In the genomic region with DNA sequence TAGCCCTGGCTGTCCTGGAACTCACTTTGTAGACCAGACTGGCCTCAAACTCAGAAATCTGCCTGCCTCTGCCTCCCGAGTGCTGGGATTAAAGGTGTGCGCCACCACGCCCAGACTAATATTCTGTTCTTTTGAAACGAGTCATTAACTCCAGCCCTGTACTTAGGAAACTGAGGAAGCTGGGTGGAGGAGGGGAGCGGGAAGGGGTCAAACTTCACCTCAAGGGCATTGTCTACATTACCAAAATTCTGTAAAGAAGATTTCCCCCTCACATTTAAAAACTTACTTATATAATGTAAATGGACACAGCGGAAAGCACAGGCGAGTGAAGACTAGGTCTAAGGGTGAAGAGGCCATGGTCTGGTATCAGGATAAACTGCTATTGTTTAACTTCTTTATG, we compare ENCODE assay signal across 25 mouse cellular contexts. TPM values are rescaled to one million over a fixed set of nuclear protein-coding genes. Genes with fewer than 3 reads are reported as not detected.
A peak's percentile ranks its signal among the peaks of the same experiment; 100 is the strongest.
DNase-seq lines count a peak whose midpoint lies in the region; ATAC-seq and TF ChIP-seq lines count a peak whose summit lies in the region.
"Had no signal": no experiment of that assay in that cellular context is flagged by ENCODE, and none has a peak within 500 bp of the region (broad histone marks: within the 10 kb centered on the region; RNA-seq: fewer than 3 reads in every experiment).

No protein-coding gene starts in this region.

- in situ Hi-C loops in ES-E14 (cut with MboI; ENCODE audit: low sequenced_read_pairs in 2 of 2, unreplicated experiment in 2 of 2) = no loop called here

- H3K9ac ChIP-seq in kidney, postnatal 0 days (ENCODE audit: low read depth, low read length) = no peak overlapping the region
- H3K9ac ChIP-seq in lung, embryonic 15.5 days = no peak overlapping the region
- H3K9ac ChIP-seq in ES-E14 (ENCODE audit: insufficient read depth, low read depth, low read length, poor library complexity, severe bottlenecking) = no peak overlapping the region
- H3K9ac ChIP-seq: embryonic facial prominence, embryonic 15.5 days; heart, embryonic 12.5 days; hindbrain, embryonic 15.5 days had no signal

- H3K36me3 ChIP-seq in kidney, postnatal 0 days (ENCODE audit: insufficient read depth, low read length) = no peaks in the 10 kb centered on the region
- no peaks in the 10 kb centered on the region for H3K36me3 ChIP-seq in lung, embryonic 15.5 days
- H3K36me3 ChIP-seq in ES-E14 (ENCODE audit: control insufficient read depth, insufficient read depth, low read length, poor library complexity, severe bottlenecking) = no peaks in the 10 kb centered on the region
- H3K36me3 ChIP-seq: embryonic facial prominence, embryonic 15.5 days; forebrain, embryonic 10.5 days; heart, embryonic 12.5 days; hindbrain, embryonic 15.5 days had no signal

- WGBS in kidney, postnatal 0 days = 87% methylated on average over 7 of the region's 7 CpGs
- WGBS in lung, embryonic 15.5 days = 80% methylated on average over 7 of the region's 7 CpGs

- no peaks in the 10 kb centered on the region for H3K27me3 ChIP-seq in kidney, postnatal 0 days (ENCODE audit: insufficient read depth, low read length)
- no peaks in the 10 kb centered on the region for H3K27me3 ChIP-seq in lung, embryonic 15.5 days
- H3K27me3 ChIP-seq: embryonic facial prominence, embryonic 15.5 days; heart, embryonic 12.5 days; hindbrain, embryonic 15.5 days had no signal

- no peak overlapping the region for H3K4me2 ChIP-seq in kidney, postnatal 0 days (ENCODE audit: low read length)
- H3K4me2 ChIP-seq in lung, embryonic 15.5 days = no peak overlapping the region
- H3K4me2 ChIP-seq: embryonic facial prominence, embryonic 15.5 days; hindbrain, embryonic 15.5 days had no signal

- no peaks in the 10 kb centered on the region for H3K9me3 ChIP-seq in kidney, postnatal 0 days (replicated peaks; ENCODE audit: low read length)
- no peaks in the 10 kb centered on the region for H3K9me3 ChIP-seq in lung, embryonic 15.5 days
- H3K9me3 ChIP-seq in ES-E14 (ENCODE audit: control insufficient read depth, insufficient read depth, low read depth, low read length) = no peaks in the 10 kb centered on the region
- H3K9me3 ChIP-seq: embryonic facial prominence, embryonic 15.5 days; forebrain, embryonic 10.5 days; heart, embryonic 12.5 days; hindbrain, embryonic 15.5 days had no signal

- H3K4me3 ChIP-seq in kidney, postnatal 0 days (replicated peaks; ENCODE audit: low read depth, low read length) = no peak overlapping the region
- H3K4me3 ChIP-seq in lung, embryonic 15.5 days = no peak overlapping the region
- H3K4me3 ChIP-seq in ES-E14 (ENCODE audit: insufficient read depth in 1 of 2, low read depth in 1 of 2, low read length in 2 of 2, poor library complexity in 1 of 2, severe bottlenecking in 1 of 2) = no peak overlapping the region
- H3K4me3 ChIP-seq: embryonic facial prominence, embryonic 15.5 days; erythroblast, embryonic 14.5 days; forebrain, embryonic 10.5 days; heart, adult 2 months; heart, embryonic 12.5 days; hindbrain, embryonic 15.5 days had no signal

- H3K27ac ChIP-seq in kidney, postnatal 0 days = peak overlapping the region; percentile 54; the same call in 1 of the 2 replicates
- H3K27ac ChIP-seq in lung, embryonic 15.5 days = peak overlapping the region; percentile 67; the same call in 1 of the 2 replicates
- peak overlapping the region; percentile 68; the same call in 1 of the 2 replicates for H3K27ac ChIP-seq in ES-E14 (ENCODE audit: insufficient read depth, low read depth, low read length, poor library complexity, severe bottlenecking)
- H3K27ac ChIP-seq: embryonic facial prominence, embryonic 15.5 days; forebrain, embryonic 10.5 days; hindbrain, embryonic 15.5 days had no signal

- DNase-seq in kidney, postnatal 0 days (ENCODE audit: low spot score) = no peak
- DNase-seq in kidney, postnatal 36 days = no peak
- no peak for DNase-seq in lung, postnatal 14 days
- DNase-seq in ES-E14 (ENCODE audit: low read depth, low spot score) = no peak
- DNase-seq in heart, adult 11 months = no peak
- DNase-seq: adrenal gland, adult 8-10 months; cerebellum, adult 11 months; cerebellum, adult 8-10 months; cerebellum, postnatal 14 days; embryo, embryonic 11 days; gastrocnemius, adult 2 months; gastrocnemius, postnatal 36 days; heart, postnatal 36 days had no signal

- TF ChIP-seq CTCF in kidney, postnatal 0 days (IDR thresholded peaks at IDR 0.05; ENCODE audit: low read depth) = no peak

- no peak for ATAC-seq in kidney, postnatal 0 days (replicated peaks; ENCODE audit: low FRiP score, low read depth)
- no peak for ATAC-seq in lung, embryonic 15.5 days (ENCODE audit: borderline replicate concordance, extremely low read depth, low FRiP score, low TSS enrichment)
- ATAC-seq: forebrain, embryonic 14.5 days had no signal

- H3K4me1 ChIP-seq in kidney, postnatal 0 days (replicated peaks; ENCODE audit: insufficient read depth, low read length) = no peaks in the 10 kb centered on the region
- H3K4me1 ChIP-seq in lung, embryonic 15.5 days = peaks cover 4% of the 10 kb centered on the region; the same call in 1 of the 2 replicates
- peaks cover 2 to 13% of the 10 kb centered on the region in 2 experiments; a peak in 3 of 4 replicates for H3K4me1 ChIP-seq in ES-E14 (ENCODE audit: control insufficient read depth in 2 of 2, insufficient read depth in 2 of 2, low read length in 2 of 2, poor library complexity in 1 of 2)
- H3K4me1 ChIP-seq: embryonic facial prominence, embryonic 15.5 days; forebrain, embryonic 10.5 days; heart, embryonic 12.5 days; hindbrain, embryonic 15.5 days had no signal

TF ChIP-seq in ES-E14, 5 proteins besides CTCF, POLR2A, EP300 and RAD21:
- TF ChIP-seq HCFC1 (IDR thresholded peaks at IDR 0.05; ENCODE audit: borderline replicate concordance, insufficient read depth, low read length) = no peak
- TF ChIP-seq CHD2 (IDR thresholded peaks at IDR 0.05; ENCODE audit: low read depth, low read length) = no peak
- TF ChIP-seq ZC3H11A (IDR thresholded peaks at IDR 0.05; ENCODE audit: borderline replicate concordance, low read depth, low read length) = no peak
- TF ChIP-seq MAFK (IDR thresholded peaks at IDR 0.05; ENCODE audit: insufficient read depth, low read depth, low read length) = no peak
- no peak for TF ChIP-seq ZNF384 (IDR thresholded peaks at IDR 0.05; ENCODE audit: low read depth, low read length)
TF ChIP-seq in ES-E14: peak in this region for 0.

RNA-seq across cellular contexts. Expression of a gene that starts 24.4 kb away (rescaled TPM):
- polyA plus RNA-seq in kidney, postnatal 0 days (2015; fragmentation: Nextera tagmentation; extraction: Ambion mirVana) = 45.2 and 45.6 TPM in 2 replicates
- polyA plus RNA-seq in lung, embryonic 15.5 days (2015; fragmentation: Nextera tagmentation; extraction: Ambion mirVana) = 29.8 and 30.3 TPM in 2 replicates
- total RNA-seq in ES-E14 (2012; rRNA removed) = 8.9 and 11.9 TPM in 2 replicates

RNA-seq across cellular contexts. Expression of a gene that starts 24.5 kb away (rescaled TPM):
- 129 and 140 TPM in 2 replicates for polyA plus RNA-seq in kidney, postnatal 0 days (2015; fragmentation: Nextera tagmentation; extraction: Ambion mirVana)
- 88.9 and 95.6 TPM in 2 replicates for polyA plus RNA-seq in lung, embryonic 15.5 days (2015; fragmentation: Nextera tagmentation; extraction: Ambion mirVana)
- 59.5 and 86.2 TPM in 2 replicates for total RNA-seq in ES-E14 (2012; rRNA removed)

RNA-seq across cellular contexts. Expression of a gene that starts 41.4 kb away (rescaled TPM):
- polyA plus RNA-seq in kidney, postnatal 0 days (2015; fragmentation: Nextera tagmentation; extraction: Ambion mirVana) = 13.9 and 15.3 TPM in 2 replicates
- 39.6 and 45.8 TPM in 2 replicates for polyA plus RNA-seq in lung, embryonic 15.5 days (2015; fragmentation: Nextera tagmentation; extraction: Ambion mirVana)
- 6.4 and 7.2 TPM in 2 replicates for total RNA-seq in ES-E14 (2012; rRNA removed)

RNA-seq across cellular contexts. Expression of a gene that starts 44.9 kb away (rescaled TPM):
- polyA plus RNA-seq in kidney, postnatal 0 days (2015; fragmentation: Nextera tagmentation; extraction: Ambion mirVana) = 31.2 and 33.6 TPM in 2 replicates
- polyA plus RNA-seq in lung, embryonic 15.5 days (2015; fragmentation: Nextera tagmentation; extraction: Ambion mirVana) = 33.2 and 35.7 TPM in 2 replicates
- total RNA-seq in ES-E14 (2012; rRNA removed) = 17.9 and 26.9 TPM in 2 replicates

RNA-seq across cellular contexts. Expression of a gene that starts 55.6 kb away (rescaled TPM):
- not detected in 2 replicates for polyA plus RNA-seq in kidney, postnatal 0 days (2015; fragmentation: Nextera tagmentation; extraction: Ambion mirVana)
- polyA plus RNA-seq in lung, embryonic 15.5 days (2015; fragmentation: Nextera tagmentation; extraction: Ambion mirVana) = 0.20 and 0.36 TPM in 2 replicates
- 1.4 and 1.6 TPM in 2 replicates for total RNA-seq in ES-E14 (2012; rRNA removed)
- total RNA-seq: adrenal gland, adult 8-10 months; adrenal gland, postnatal 36 days; gastrocnemius, adult 2 months; gastrocnemius, postnatal 36 days; heart, adult 2 months; heart, postnatal 36 days had no signal
- polyA plus RNA-seq: brain, embryonic 14.5 days; embryonic facial prominence, embryonic 11.5 days; erythroblast, embryonic 14.5 days; forebrain, embryonic 14.5 days; heart, adult 2 months; heart, embryonic 12.5 days; hindbrain, embryonic 11.5 days; hindbrain, embryonic 15.5 days had no signal
